Mouse (Mus musculus) stomach, embryonic 16.5 days (tissue): ENCODE measurements around the gene Muc3. TPM values are rescaled to one million over a fixed set of nuclear protein-coding genes. Genes with fewer than 3 reads are reported as not detected.
A peak's percentile ranks its signal among the peaks of the same experiment; 100 is the strongest.

Experiments
- ATAC-seq: fragments of 200-750 bp; cut with Nextera tagmentation; 2 replicates; pipeline ENCODE4 v1.8.0; 2017; ENCODE audit warnings: moderate number of reproducible peaks, moderate TSS enrichment; ENCODE audit not compliant: insufficient read depth, low FRiP score
- H3K27ac ChIP-seq: fragments of 300-500 bp; sonication (generic); 2 replicates; pipeline ENCODE4 v1.5.1; 2014; ENCODE audit warnings: low read length
- H3K27me3 ChIP-seq: fragments of 300-500 bp; sonication (generic); 2 replicates; pipeline ENCODE4 v1.6.1; 2014; ENCODE audit warnings: low read length, control low read depth, mixed read lengths; ENCODE audit not compliant: control insufficient read depth, insufficient read depth
- H3K36me3 ChIP-seq: fragments of 300-500 bp; sonication (generic); 2 replicates; pipeline ENCODE4 v1.6.1; 2014; ENCODE audit warnings: low read length; ENCODE audit not compliant: control insufficient read depth, insufficient read depth
- H3K4me1 ChIP-seq: fragments of 300-500 bp; sonication (generic); 2 replicates; pipeline ENCODE4 v1.6.1; 2014; ENCODE audit warnings: low read length, control low read depth, mixed read lengths; ENCODE audit not compliant: control insufficient read depth, insufficient read depth
- H3K4me2 ChIP-seq: fragments of 300-500 bp; sonication (generic); 2 replicates; pipeline ENCODE4 v1.6.1; 2014; ENCODE audit warnings: low read depth, low read length, mixed read lengths
- H3K4me3 ChIP-seq: fragments of 300-500 bp; sonication (generic); replicated peaks from 2 replicates; pipeline ENCODE4 v1.5.1; 2014; ENCODE audit warnings: mild to moderate bottlenecking, low read length
- H3K9ac ChIP-seq: fragments of 300-500 bp; sonication (generic); 2 replicates; pipeline ENCODE4 v1.6.1; 2014; ENCODE audit warnings: low read length
- H3K9me3 ChIP-seq: fragments of 300-500 bp; sonication (generic); replicated peaks from 2 replicates; pipeline ENCODE4 v1.6.1; 2016; ENCODE audit warnings: low read length, control low read depth; ENCODE audit not compliant: control insufficient read depth
- WGBS: fragments of 180-500 bp; shearing (Covaris S2); extraction: QIAGEN DNeasy Blood & Tissue Kit; methylation state at CpG from one replicate; pipeline ENCODE4 v1.1.7; 2014; 5-methylcytosine and 5-hydroxymethylcytosine counted together
- polyA plus RNA-seq: library from polyadenylated mRNA; unstranded; fragments of >200 nt; fragmentation: Nextera tagmentation; extraction: Ambion mirVana; gene quantifications from 2 replicates; pipeline ENCODE4 v1.2.1, GENCODE M21; 2015

The Muc3 gene
- polyA plus RNA-seq, 1 experiment from 2014 or later: 0.15 TPM

GRCm38 (mm10) chr5:137114891-137115561, 34.1 kb downstream of the Muc3 start:
- Histone ChIP-seq H3K27me3 (no peaks in the 10 kb centered on the region), H3K4me3 (peak overlapping the region; percentile 71), H3K27ac (peak overlapping the region; percentile 63), H3K4me1 (peaks cover 14% of the 10 kb centered on the region), H3K36me3 (peaks cover 23% of the 10 kb centered on the region), H3K4me2 (peak overlapping the region; percentile 64), H3K9ac (peak overlapping the region; percentile 84), H3K9me3 (0 out of 2 replicates have a peak, but pooled peaks cover 2% of the 10 kb centered on the region)
- no peak for ATAC-seq
- 65% methylated on average over 9 of the region's 9 CpGs for WGBS

GRCm38 (mm10) chr5:137111542-137112408, 37.3 kb downstream of the Muc3 start:
- no peak overlapping the region for H3K27ac ChIP-seq
- H3K9me3 ChIP-seq: 0 out of 2 replicates have a peak, but pooled peaks cover 2% of the 10 kb centered on the region
- WGBS: 81% methylated on average over 4 of the region's 5 CpGs
- H3K4me3 ChIP-seq: no peak overlapping the region
- H3K4me2 ChIP-seq: no peak overlapping the region
- peaks cover 14% of the 10 kb centered on the region for H3K4me1 ChIP-seq
- H3K9ac ChIP-seq: no peak overlapping the region
- no peak for ATAC-seq
- no peaks in the 10 kb centered on the region for H3K27me3 ChIP-seq
- peaks cover 23% of the 10 kb centered on the region for H3K36me3 ChIP-seq

- H3K4me3 ChIP-seq: no peak overlapping the region
- H3K9me3 ChIP-seq: 0 out of 2 replicates have a peak, but pooled peaks cover 2% of the 10 kb centered on the region
- H3K4me1 ChIP-seq: peaks cover 8% of the 10 kb centered on the region
- WGBS: 92% methylated on average over 12 of the region's 12 CpGs
- H3K9ac ChIP-seq: no peak overlapping the region
- H3K4me2 ChIP-seq: no peak overlapping the region
- no peak overlapping the region for H3K27ac ChIP-seq
- ATAC-seq: no peak
- H3K36me3 ChIP-seq: peaks cover 23% of the 10 kb centered on the region
- H3K27me3 ChIP-seq: no peaks in the 10 kb centered on the region
Observed at GRCm38 (mm10) chr5:137110863-137111262, 38.3 kb downstream of the Muc3 start.

GRCm38 (mm10) chr5:137109941-137110593, 39.1 kb downstream of the Muc3 start:
- peaks cover 23% of the 10 kb centered on the region for H3K36me3 ChIP-seq
- H3K9ac ChIP-seq: no peak overlapping the region
- H3K9me3 ChIP-seq: 0 out of 2 replicates have a peak, but pooled peaks cover 2% of the 10 kb centered on the region
- H3K4me3 ChIP-seq: no peak overlapping the region
- H3K4me1 ChIP-seq: peaks cover 3% of the 10 kb centered on the region
- H3K27ac ChIP-seq: no peak overlapping the region
- no peaks in the 10 kb centered on the region for H3K27me3 ChIP-seq
- no peak for ATAC-seq
- WGBS: 57% methylated on average over 25 of the region's 25 CpGs
- H3K4me2 ChIP-seq: no peak overlapping the region

- H3K36me3 ChIP-seq: peaks cover 12% of the 10 kb centered on the region
- H3K27ac ChIP-seq: no peak overlapping the region
- no peaks in the 10 kb centered on the region for H3K9me3 ChIP-seq
- no peak overlapping the region for H3K4me2 ChIP-seq
- no peak overlapping the region for H3K9ac ChIP-seq
- no peak for ATAC-seq
- H3K4me3 ChIP-seq: no peak overlapping the region
- no peaks in the 10 kb centered on the region for H3K27me3 ChIP-seq
- 60% methylated on average over 6 of the region's 6 CpGs for WGBS
- no peaks in the 10 kb centered on the region for H3K4me1 ChIP-seq
Observed at GRCm38 (mm10) chr5:137108111-137108510, 41.0 kb downstream of the Muc3 start.

- Histone ChIP-seq H3K4me1 (no peaks in the 10 kb centered on the region), H3K4me3 (no peak overlapping the region), H3K27me3 (no peaks in the 10 kb centered on the region), H3K27ac (no peak overlapping the region), H3K4me2 (no peak overlapping the region), H3K9me3 (no peaks in the 10 kb centered on the region), H3K36me3 (peaks cover 10% of the 10 kb centered on the region), H3K9ac (no peak overlapping the region)
- 80% methylated on average over 8 of the region's 8 CpGs for WGBS
- ATAC-seq: no peak
Observed at GRCm38 (mm10) chr5:137107670-137108069, 41.5 kb downstream of the Muc3 start.

- Histone ChIP-seq H3K4me1 (no peaks in the 10 kb centered on the region), H3K4me2 (peak overlapping the region; percentile 28; the same call in 1 of the 2 replicates), H3K36me3 (peaks cover 6% of the 10 kb centered on the region; the same call in 1 of the 2 replicates), H3K27me3 (no peaks in the 10 kb centered on the region), H3K27ac (no peak overlapping the region), H3K9ac (no peak overlapping the region), H3K4me3 (no peak overlapping the region), H3K9me3 (no peaks in the 10 kb centered on the region)
- ATAC-seq: no peak
- 7% methylated on average over 6 of the region's 6 CpGs for WGBS
Observed at GRCm38 (mm10) chr5:137107024-137107423, 42.1 kb downstream of the Muc3 start.

GRCm38 (mm10) chr5:137106434-137106833, 42.7 kb downstream of the Muc3 start:
- Histone ChIP-seq H3K27ac (no peak overlapping the region), H3K36me3 (peaks cover 6% of the 10 kb centered on the region; the same call in 1 of the 2 replicates), H3K4me3 (no peak overlapping the region), H3K9ac (no peak overlapping the region), H3K4me1 (no peaks in the 10 kb centered on the region), H3K27me3 (no peaks in the 10 kb centered on the region), H3K4me2 (0 out of 2 replicates have a peak overlapping the region, but pooled peaks have one; percentile 28), H3K9me3 (no peaks in the 10 kb centered on the region)
- no peak for ATAC-seq
- 67% methylated on average over 4 of the region's 4 CpGs for WGBS
